Mouse (Mus musculus) MEL (cell line): ENCODE data around the gene Abcb6. TPM values are rescaled to one million over a fixed set of nuclear protein-coding genes. Genes with fewer than 3 reads are reported as not detected.

Experiments
- DNase-seq: peaks from one replicate; pipeline ENCODE4 v3.0.0; 2011; ENCODE audit warnings: low read depth, low spot score
- H3K27ac ChIP-seq: 2 replicates; pipeline ENCODE4 v1.5.1; 2012; ENCODE audit warnings: low read depth, mild to moderate bottlenecking, control low read depth, low read length, moderate library complexity; ENCODE audit not compliant: control insufficient read depth
- H3K27me3 ChIP-seq, 2 experiments: fragments of 150-350 bp in 1 of 2; sonication (generic) in 1 of 2; 2 replicates each; pipeline ENCODE4 v1.6.1; 2012; ENCODE audit warnings: low read length in 2 of 2, mild to moderate bottlenecking in 2 of 2, improper control_type of control experiment in 1 of 2, moderate library complexity in 1 of 2; ENCODE audit not compliant: insufficient read depth in 2 of 2, control insufficient read depth in 1 of 2
- H3K36me3 ChIP-seq, 2 experiments: 2 replicates each; pipeline ENCODE4 v1.6.1; 2012 to 2014; ENCODE audit warnings: low read length in 2 of 2, improper control_type of control experiment in 1 of 2, inconsistent platforms in 1 of 2, mild to moderate bottlenecking in 1 of 2; ENCODE audit not compliant: insufficient read depth in 2 of 2, control insufficient read depth in 1 of 2
- H3K4me1 ChIP-seq, 2 experiments: fragments of 150-350 bp in 1 of 2; sonication (generic) in 1 of 2; 2 replicates each; pipeline ENCODE4 v1.6.1; 2012; ENCODE audit warnings: low read length in 2 of 2, improper control_type of control experiment in 1 of 2, mild to moderate bottlenecking in 1 of 2; ENCODE audit not compliant: insufficient read depth in 2 of 2, control insufficient read depth in 1 of 2
- H3K4me3 ChIP-seq, 2 experiments: fragments of 150-350 bp in 1 of 2; sonication (generic) in 1 of 2; 2 replicates each; pipeline ENCODE4 v1.5.1; 2012; ENCODE audit warnings: low read depth in 2 of 2, low read length in 2 of 2, mild to moderate bottlenecking in 2 of 2, moderate library complexity in 2 of 2, control low read depth in 1 of 2, improper control_type of control experiment in 1 of 2; ENCODE audit not compliant: control insufficient read depth in 1 of 2, insufficient read depth in 1 of 2
- H3K79me2 ChIP-seq: 2 replicates; pipeline ENCODE4 v1.6.1; 2012; ENCODE audit warnings: mild to moderate bottlenecking, low read length, moderate library complexity; ENCODE audit not compliant: control insufficient read depth, poor library complexity, insufficient read depth
- H3K9ac ChIP-seq: 2 replicates; pipeline ENCODE4 v1.6.1; 2012; ENCODE audit warnings: low read depth, mild to moderate bottlenecking, control low read depth, low read length, moderate library complexity; ENCODE audit not compliant: control insufficient read depth, poor library complexity, severe bottlenecking
- H3K9me3 ChIP-seq: fragments of 150-350 bp; sonication (generic); replicated peaks from 2 replicates; pipeline ENCODE4 v1.6.1; 2012; ENCODE audit warnings: mild to moderate bottlenecking, low read length, improper control_type of control experiment, moderate library complexity; ENCODE audit not compliant: insufficient read depth
- E2F4 ChIP-seq: IDR thresholded peaks from 2 replicates; pipeline ENCODE4 v1.6.1; 2011; ENCODE audit warnings: low read depth, low read length, improper control_type of control experiment, borderline replicate concordance
- EP300 ChIP-seq, 2 experiments: IDR thresholded peaks; 2 replicates each; pipeline ENCODE4 v1.6.1; 2011; ENCODE audit warnings: improper control_type of control experiment in 2 of 2, low read length in 2 of 2, low read depth in 1 of 2, mild to moderate bottlenecking in 1 of 2
- ETS1 ChIP-seq: IDR thresholded peaks from 2 replicates; pipeline ENCODE4 v1.6.1; 2012; ENCODE audit warnings: low read depth, mild to moderate bottlenecking, inconsistent platforms, low read length, improper control_type of control experiment, moderate library complexity
- GABPA ChIP-seq: IDR thresholded peaks from 2 replicates; pipeline ENCODE4 v1.6.1; 2012; ENCODE audit warnings: low read depth, mild to moderate bottlenecking, inconsistent platforms, low read length, improper control_type of control experiment, moderate library complexity
- GATA1 ChIP-seq: IDR thresholded peaks from 2 replicates; pipeline ENCODE4 v1.6.1; 2011; ENCODE audit warnings: low read depth, low read length, improper control_type of control experiment
- JUND ChIP-seq: IDR thresholded peaks from 2 replicates; pipeline ENCODE4 v1.6.1; 2011; ENCODE audit warnings: low read depth, mild to moderate bottlenecking, improper control_type of control experiment, low read length
- KAT2A ChIP-seq: conservative IDR thresholded peaks from 2 replicates; pipeline ENCODE4 v1.6.1; 2012; ENCODE audit warnings: low read depth, low read length, improper control_type of control experiment, inconsistent platforms
- MAFK ChIP-seq: IDR thresholded peaks from 2 replicates; pipeline ENCODE4 v1.6.1; 2011; ENCODE audit warnings: low read depth, mild to moderate bottlenecking, low read length, improper control_type of control experiment, borderline replicate concordance
- MAX ChIP-seq: IDR thresholded peaks from 2 replicates; pipeline ENCODE4 v1.6.1; 2011; ENCODE audit warnings: low read length, improper control_type of control experiment
- MAZ ChIP-seq: IDR thresholded peaks from 2 replicates; pipeline ENCODE4 v1.6.1; 2012; ENCODE audit warnings: low read depth, mild to moderate bottlenecking, inconsistent platforms, low read length, improper control_type of control experiment
- MEF2A ChIP-seq: IDR thresholded peaks from 2 replicates; pipeline ENCODE4 v1.6.1; 2014; ENCODE audit warnings: low read depth, mild to moderate bottlenecking, inconsistent platforms, low read length, improper control_type of control experiment; ENCODE audit not compliant: poor library complexity, insufficient replicate concordance, severe bottlenecking; ENCODE audit errors: extremely low read depth
- MXI1 ChIP-seq: IDR thresholded peaks from 2 replicates; pipeline ENCODE4 v1.6.1; 2011; ENCODE audit warnings: mild to moderate bottlenecking, low read depth, low read length, improper control_type of control experiment
- MYC ChIP-seq: IDR thresholded peaks from 2 replicates; pipeline ENCODE4 v1.6.1; 2011; ENCODE audit warnings: low read depth, mild to moderate bottlenecking, low read length, improper control_type of control experiment, moderate library complexity
- NELFE ChIP-seq: IDR thresholded peaks from 2 replicates; pipeline ENCODE4 v1.6.1; 2011; ENCODE audit warnings: low read depth, low read length, improper control_type of control experiment
- NRF1 ChIP-seq: IDR thresholded peaks from 2 replicates; pipeline ENCODE4 v1.6.1; 2014; ENCODE audit warnings: low read depth, mild to moderate bottlenecking, inconsistent platforms, low read length, improper control_type of control experiment, moderate library complexity; ENCODE audit not compliant: poor library complexity, insufficient read depth, severe bottlenecking
- POLR2A ChIP-seq, 2 experiments: IDR thresholded peaks; 2 replicates each; pipeline ENCODE4 v1.6.1; 2011 to 2012; ENCODE audit warnings: low read length in 2 of 2, mild to moderate bottlenecking in 2 of 2, control low read depth in 1 of 2, improper control_type of control experiment in 1 of 2, low read depth in 1 of 2, moderate library complexity in 1 of 2; ENCODE audit not compliant: control insufficient read depth in 1 of 2, insufficient read depth in 1 of 2, poor library complexity in 1 of 2
- POLR2AphosphoS2 ChIP-seq: IDR thresholded peaks from 2 replicates; pipeline ENCODE4 v1.6.1; 2011; ENCODE audit warnings: low read length, improper control_type of control experiment
- POLR2AphosphoS5 ChIP-seq: IDR thresholded peaks from 2 replicates; pipeline ENCODE4 v1.6.1; 2012; ENCODE audit warnings: low read depth, borderline replicate concordance, mild to moderate bottlenecking, inconsistent platforms, low read length, moderate library complexity, mixed read lengths
- SMC3 ChIP-seq: IDR thresholded peaks from 2 replicates; pipeline ENCODE4 v1.6.1; 2011; ENCODE audit warnings: low read depth, low read length, improper control_type of control experiment
- TAL1 ChIP-seq: IDR thresholded peaks from 2 replicates; pipeline ENCODE4 v1.6.1; 2012; ENCODE audit warnings: mild to moderate bottlenecking, inconsistent platforms, low read length, moderate library complexity, mixed read lengths
- USF1 ChIP-seq: IDR thresholded peaks from 2 replicates; pipeline ENCODE4 v1.6.1; 2014; ENCODE audit warnings: low read depth, mild to moderate bottlenecking, inconsistent platforms, low read length, improper control_type of control experiment, moderate library complexity
- ZC3H11A ChIP-seq: IDR thresholded peaks from 2 replicates; pipeline ENCODE4 v1.6.1; 2012; ENCODE audit warnings: low read depth, mild to moderate bottlenecking, inconsistent platforms, low read length, improper control_type of control experiment
- ZKSCAN1 ChIP-seq: IDR thresholded peaks from 2 replicates; pipeline ENCODE4 v1.6.1; 2012; ENCODE audit warnings: low read depth, mild to moderate bottlenecking, inconsistent platforms, low read length, improper control_type of control experiment, moderate library complexity
- ZMIZ1 ChIP-seq: IDR thresholded peaks from 2 replicates; pipeline ENCODE4 v1.6.1; 2012; ENCODE audit warnings: low read depth, mild to moderate bottlenecking, inconsistent platforms, low read length, improper control_type of control experiment, moderate library complexity
- ZNF384 ChIP-seq: IDR thresholded peaks from 2 replicates; pipeline ENCODE4 v1.6.1; 2012; ENCODE audit warnings: low read depth, mild to moderate bottlenecking, inconsistent platforms, low read length, improper control_type of control experiment
- polyA plus RNA-seq, 2 experiments: library from polyadenylated mRNA; stranded (reverse) in 1 of 2; unstranded in 1 of 2; fragments of >175 nt in 1 of 2; fragments of >200 nt in 1 of 2; gene quantifications; 2 replicates each; pipeline versions ENCODE4 v1.2.1 to v1.2.4; 2012; ENCODE audit warnings: low replicate concordance in 2 of 2, low read depth in 1 of 2; ENCODE audit not compliant: insufficient read length in 2 of 2, insufficient read depth in 1 of 2, missing spikeins in 1 of 2
- total RNA-seq: library from RNA; depleted of rRNA; stranded (reverse); fragments of 300-350 nt; gene quantifications from 2 replicates; pipeline ENCODE4 v1.2.3, GENCODE M21; 2012

Gene Abcb6
- total and polyA plus RNA-seq, 3 experiments, result 73.5 to 84.4 TPM; not detected in 1

GRCm38 (mm10) chr1:75218227-75219001 is 38.2 kb upstream of the Abcb6 start (continued):
- TF ChIP-seq SMC3, result no peak
- TF ChIP-seq ETS1, result no peak; the same call in 1 of the 2 replicates
- TF ChIP-seq MAZ, result peak; percentile 44; the same call in 1 of the 2 replicates
- TF ChIP-seq EP300 (IDR thresholded peaks at IDR 0.05; ENCODE audit: low read depth in 1 of 2, low read length in 2 of 2), result 0 out of 4 replicates have a peak, but pooled peaks of 1 of the 2 experiments have one; percentile 3

- H3K36me3 ChIP-seq, result peaks cover 15 to 48% of the 10 kb centered on the region in 2 experiments
- peak overlapping the region; percentile 83 for H3K27ac ChIP-seq
- peak overlapping the region; percentile 87 for H3K9ac ChIP-seq
- H3K9me3 ChIP-seq, result no peaks in the 10 kb centered on the region
- H3K4me1 ChIP-seq, result peaks cover 7 to 46% of the 10 kb centered on the region in 2 experiments
- peaks cover 52% of the 10 kb centered on the region for H3K79me2 ChIP-seq
- TF ChIP-seq POLR2AphosphoS2, result no peak; the same call in none of the 2 replicates
- no peak for TF ChIP-seq NRF1
- TF ChIP-seq ZNF384, result no peak
- no peak for TF ChIP-seq USF1
- TF ChIP-seq SMC3, result no peak
- no peak for TF ChIP-seq ZKSCAN1
- no peak for TF ChIP-seq ETS1
- TF ChIP-seq GABPA, result no peak
- no peak for TF ChIP-seq MAX
- TF ChIP-seq E2F4, result no peak
- TF ChIP-seq NELFE, result peak; percentile 18; the same call in 1 of the 2 replicates
- no peak; the same call in 1 of the 2 replicates for TF ChIP-seq POLR2AphosphoS5
- TF ChIP-seq EP300 (IDR thresholded peaks at IDR 0.05; ENCODE audit: low read depth in 1 of 2, low read length in 2 of 2), result peak in 1 of 2 experiments; percentile 9; a peak in 1 of 4 replicates
- TF ChIP-seq MEF2A, result no peak
- TF ChIP-seq MAFK, result no peak
- TF ChIP-seq ZMIZ1, result 0 out of 2 replicates have a peak, but pooled peaks have one; percentile 4
- TF ChIP-seq JUND, result no peak
- TF ChIP-seq POLR2A (IDR thresholded peaks at IDR 0.05; ENCODE audit: control insufficient read depth in 1 of 2, insufficient read depth in 1 of 2, low read depth in 1 of 2, low read length in 2 of 2, poor library complexity in 1 of 2), result no peak
- no peak for TF ChIP-seq ZC3H11A
- no peak for TF ChIP-seq KAT2A
- no peak for TF ChIP-seq MXI1
- TF ChIP-seq GATA1, result no peak
- TF ChIP-seq TAL1, result no peak
- TF ChIP-seq MYC, result no peak
- H3K4me3 ChIP-seq, result peak overlapping the region; percentile 81 to 82
- no peaks in the 10 kb centered on the region for H3K27me3 ChIP-seq
- no peak for DNase-seq
These were observed 37.7 kb upstream of the Abcb6 start for GRCm38 (mm10) chr1:75217893-75218226.
